Mouse (Mus musculus) liver, embryonic 11.5 days (tissue): ENCODE results near the gene Zbtb24. TPM values are rescaled to one million over a fixed set of nuclear protein-coding genes. Genes with fewer than 3 reads are reported as not detected.

Experiments used
- ATAC-seq: fragments of 200-750 bp; cut with Nextera tagmentation; replicated peaks from 2 replicates; pipeline ENCODE4 v1.8.0; 2017; ENCODE audit warnings: moderate number of reproducible peaks, mild to moderate bottlenecking, moderate TSS enrichment, moderate library complexity; ENCODE audit not compliant: low FRiP score
- DNase-seq: peaks from one replicate; pipeline ENCODE4 v3.0.0-alpha.2; 2017; ENCODE audit warnings: low spot score
- H3K27ac ChIP-seq: fragments of 300-500 bp; sonication (generic); 2 replicates; pipeline ENCODE4 v1.5.1; 2014; ENCODE audit warnings: mild to moderate bottlenecking, low read depth, low read length, control low read depth
- H3K27me3 ChIP-seq: fragments of 300-500 bp; sonication (generic); replicated peaks from 2 replicates; pipeline ENCODE4 v1.6.1; 2014; ENCODE audit warnings: low read length, mixed read lengths; ENCODE audit not compliant: control insufficient read depth, insufficient read depth
- H3K36me3 ChIP-seq: fragments of 300-500 bp; sonication (generic); 2 replicates; pipeline ENCODE4 v1.6.1; 2014; ENCODE audit warnings: mild to moderate bottlenecking, low read length, moderate library complexity, mixed read lengths; ENCODE audit not compliant: control insufficient read depth, insufficient read depth
- H3K4me1 ChIP-seq: fragments of 300-500 bp; sonication (generic); replicated peaks from 2 replicates; pipeline ENCODE4 v1.6.1; 2014; ENCODE audit warnings: low read length, mixed read lengths; ENCODE audit not compliant: control insufficient read depth, insufficient read depth
- H3K4me2 ChIP-seq: fragments of 300-500 bp; sonication (generic); 2 replicates; pipeline ENCODE4 v1.6.1; 2014; ENCODE audit warnings: mild to moderate bottlenecking, control low read depth, moderate library complexity
- H3K4me3 ChIP-seq: fragments of 300-500 bp; sonication (generic); 2 replicates; pipeline ENCODE4 v1.5.1; 2014; ENCODE audit warnings: low read depth, low read length, control low read depth
- H3K9ac ChIP-seq: fragments of 300-500 bp; sonication (generic); 2 replicates; pipeline ENCODE4 v1.6.1; 2014; ENCODE audit warnings: low read depth, low read length, control low read depth
- H3K9me3 ChIP-seq: fragments of 300-500 bp; sonication (generic); 2 replicates; pipeline ENCODE4 v1.6.1; 2016; ENCODE audit warnings: low read length, inconsistent platforms, mixed read lengths; ENCODE audit not compliant: control insufficient read depth
- WGBS: fragments of 180-500 bp; shearing (Covaris S2); extraction: QIAGEN DNeasy Blood & Tissue Kit; methylation state at CpG from one replicate; pipeline ENCODE4 v1.1.7; 2014; 5-methylcytosine and 5-hydroxymethylcytosine counted together
- polyA plus RNA-seq: library from polyadenylated mRNA; unstranded; fragments of >200 nt; fragmentation: Nextera tagmentation; extraction: Ambion mirVana; gene quantifications from 2 replicates; pipeline ENCODE4 v1.2.1, GENCODE M21; 2014

Gene Zbtb24
- polyA plus RNA-seq, 1 experiment from 2014 or later = 10.8 TPM

DNA sequence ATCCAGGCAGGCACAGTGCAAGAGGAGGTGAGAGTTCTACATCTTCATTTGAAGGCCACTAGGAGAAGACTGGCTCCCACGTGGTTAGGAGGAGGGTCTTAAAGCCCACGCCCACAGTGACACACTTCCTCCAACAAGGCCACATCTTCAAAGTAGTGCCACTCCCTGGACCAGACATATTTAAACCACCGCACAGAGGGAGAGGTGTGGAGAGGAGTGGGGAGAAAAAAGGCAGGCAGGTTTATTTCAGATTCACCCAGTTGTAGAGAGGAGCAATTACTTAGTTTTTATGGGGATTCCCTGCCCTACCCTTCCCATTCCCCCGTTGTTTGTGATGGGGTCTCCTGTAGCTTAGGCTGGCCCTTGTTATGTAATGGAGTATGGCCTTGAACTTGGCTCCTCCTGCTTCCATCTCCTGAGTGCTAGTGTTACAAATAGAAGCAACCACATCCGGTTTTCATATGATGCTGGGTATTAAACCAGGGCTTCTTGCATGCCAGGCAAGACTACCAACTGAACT is 22.8 kb downstream of the Zbtb24 start:
- Histone ChIP-seq H3K4me1 (peaks cover 39% of the 10 kb centered on the region), H3K27ac (no peak overlapping the region), H3K4me3 (no peak overlapping the region), H3K9me3 (no peaks in the 10 kb centered on the region), H3K27me3 (no peaks in the 10 kb centered on the region), H3K4me2 (no peak overlapping the region), H3K9ac (no peak overlapping the region), H3K36me3 (no peaks in the 10 kb centered on the region)
- DNase-seq (no peak), ATAC-seq (no peak)
- WGBS = 64% methylated on average over 5 of the region's 5 CpGs

GRCm38 (mm10) chr10:41473782-41474468 is 23.7 kb downstream of the Zbtb24 start:
- no peaks in the 10 kb centered on the region for H3K36me3 ChIP-seq
- 42% methylated on average over 6 of the region's 6 CpGs for WGBS
- no peak overlapping the region for H3K4me3 ChIP-seq
- DNase-seq (no peak), ATAC-seq (no peak; the same call in 1 of the 2 replicates)
- H3K9me3 ChIP-seq = no peaks in the 10 kb centered on the region
- no peaks in the 10 kb centered on the region for H3K27me3 ChIP-seq
- H3K27ac ChIP-seq = no peak overlapping the region; the same call in 1 of the 2 replicates
- H3K4me1 ChIP-seq = peaks cover 42% of the 10 kb centered on the region
- H3K9ac ChIP-seq = no peak overlapping the region
- H3K4me2 ChIP-seq = no peak overlapping the region

GRCm38 (mm10) chr10:41474981-41475391 is 24.8 kb downstream of the Zbtb24 start:
- Histone ChIP-seq H3K27ac (peak overlapping the region; percentile 43; the same call in 1 of the 2 replicates), H3K27me3 (no peaks in the 10 kb centered on the region), H3K4me2 (peak overlapping the region; percentile 33), H3K9ac (no peak overlapping the region), H3K4me3 (no peak overlapping the region), H3K9me3 (no peaks in the 10 kb centered on the region), H3K36me3 (no peaks in the 10 kb centered on the region), H3K4me1 (peaks cover 42% of the 10 kb centered on the region)
- DNase-seq = no peak
- WGBS = 63% methylated on average over 1 of the region's 1 CpGs
- ATAC-seq = no peak

DNA sequence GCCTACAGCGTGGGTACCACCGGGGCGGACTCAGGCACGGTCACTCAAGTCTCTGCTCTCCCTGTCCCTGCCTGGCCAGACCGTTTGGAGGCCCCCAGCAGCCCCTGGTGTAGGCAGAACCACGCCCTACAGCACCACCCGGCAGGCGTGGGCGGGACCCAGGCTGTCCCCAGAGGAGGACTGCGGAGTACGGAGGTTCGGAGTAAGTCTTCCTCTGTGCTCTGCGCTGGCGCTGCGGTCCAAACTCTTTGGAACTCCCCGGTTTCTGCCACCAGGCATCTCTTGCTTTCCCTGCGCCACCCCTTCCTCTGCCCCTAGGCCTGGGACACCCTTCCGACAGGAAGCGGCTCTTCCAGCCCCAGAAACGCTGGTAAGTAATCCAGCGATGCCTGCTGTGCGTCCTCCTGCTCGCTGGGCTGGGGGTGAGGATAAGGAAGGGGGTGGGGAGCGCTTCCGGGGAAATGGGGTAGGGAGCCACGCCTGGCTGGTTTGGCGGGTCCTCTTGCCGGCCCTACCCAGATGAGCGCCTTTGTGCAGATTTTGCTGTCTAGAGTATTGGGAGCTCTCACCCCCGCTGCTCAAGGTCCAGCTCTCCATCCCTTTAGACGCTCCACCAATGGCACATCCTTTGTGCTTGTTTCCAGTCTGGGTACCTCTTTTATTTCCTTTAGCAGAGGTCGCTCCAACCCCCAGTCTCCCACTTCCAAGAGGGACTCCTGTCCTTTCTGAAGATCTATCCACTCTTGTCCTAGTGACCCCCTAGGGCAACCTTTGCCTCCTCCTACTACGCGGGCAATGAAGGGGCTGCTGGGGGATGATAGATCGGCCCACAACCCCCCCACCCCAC is 26.2 kb downstream of the Zbtb24 start, which contains the start of gene Mical1:
Gene Mical1 (plus strand): TSS at position 144 of the 847 bp plus-strand sequence.
- ATAC-seq = peak; percentile 75
- H3K4me2 ChIP-seq = peak within 1 kb of the TSS; percentile 99

GRCm38 (mm10) chr10:41477018-41477277 is 26.8 kb downstream of the Zbtb24 start:
- under 1% methylated on average over 9 of the region's 9 CpGs for WGBS
- ATAC-seq (no peak), DNase-seq (peak; percentile 42)
- Histone ChIP-seq H3K27ac (peak overlapping the region; percentile 73), H3K4me2 (peak overlapping the region; percentile 99), H3K27me3 (no peaks in the 10 kb centered on the region), H3K4me3 (peak overlapping the region; percentile 69), H3K9ac (peak overlapping the region; percentile 67), H3K9me3 (no peaks in the 10 kb centered on the region), H3K4me1 (peaks cover 54% of the 10 kb centered on the region), H3K36me3 (no peaks in the 10 kb centered on the region)

More for the DNA sequence above, 26.2 kb downstream of the Zbtb24 start, which contains the start of gene Mical1:
- WGBS = under 1% methylated on average over 35 of the region's 35 CpGs
- peaks cover 51% of the 10 kb centered on the region for H3K4me1 ChIP-seq
- peak within 1 kb of the TSS; percentile 67 for H3K9ac ChIP-seq
- H3K9me3 ChIP-seq = no peaks in the 10 kb centered on the region
- H3K27me3 ChIP-seq = no peaks in the 10 kb centered on the region
- no peaks in the 10 kb centered on the region for H3K36me3 ChIP-seq
- peak within 1 kb of the TSS; percentile 73 for H3K27ac ChIP-seq
- H3K4me3 ChIP-seq = peak within 1 kb of the TSS; percentile 69
- peak; percentile 78 for DNase-seq

GRCm38 (mm10) chr10:41477278-41478181 is 27.3 kb downstream of the Zbtb24 start:
- Histone ChIP-seq H3K4me1 (peaks cover 54% of the 10 kb centered on the region), H3K4me2 (peak overlapping the region; percentile 99), H3K9ac (peak overlapping the region; percentile 67), H3K27ac (peak overlapping the region; percentile 73), H3K9me3 (no peaks in the 10 kb centered on the region), H3K4me3 (peak overlapping the region; percentile 69), H3K36me3 (no peaks in the 10 kb centered on the region), H3K27me3 (no peaks in the 10 kb centered on the region)
- WGBS = 3% methylated on average over 20 of the region's 20 CpGs
- ATAC-seq (peak; percentile 56), DNase-seq (peak; percentile 73)

GRCm38 (mm10) chr10:41479961-41480360 is 29.8 kb downstream of the Zbtb24 start:
- H3K9ac ChIP-seq = no peak overlapping the region
- ATAC-seq = no peak
- peaks cover 12% of the 10 kb centered on the region; the same call in 1 of the 2 replicates for H3K36me3 ChIP-seq
- WGBS = 89% methylated on average over 3 of the region's 3 CpGs
- no peaks in the 10 kb centered on the region for H3K9me3 ChIP-seq
- H3K4me1 ChIP-seq = peaks cover 37% of the 10 kb centered on the region
- H3K4me3 ChIP-seq = no peak overlapping the region
- no peak overlapping the region for H3K27ac ChIP-seq
- DNase-seq = no peak
- no peak overlapping the region for H3K4me2 ChIP-seq
- H3K27me3 ChIP-seq = no peaks in the 10 kb centered on the region
